Mouse (Mus musculus): Measurements from ENCODE around the gene Usp20.
"Not testable (repeated sequence)": the region's sequence is repeated elsewhere in the genome, so short reads cannot be mapped to it uniquely, and the experiment has no call there.

Usp20 gene

DNA sequence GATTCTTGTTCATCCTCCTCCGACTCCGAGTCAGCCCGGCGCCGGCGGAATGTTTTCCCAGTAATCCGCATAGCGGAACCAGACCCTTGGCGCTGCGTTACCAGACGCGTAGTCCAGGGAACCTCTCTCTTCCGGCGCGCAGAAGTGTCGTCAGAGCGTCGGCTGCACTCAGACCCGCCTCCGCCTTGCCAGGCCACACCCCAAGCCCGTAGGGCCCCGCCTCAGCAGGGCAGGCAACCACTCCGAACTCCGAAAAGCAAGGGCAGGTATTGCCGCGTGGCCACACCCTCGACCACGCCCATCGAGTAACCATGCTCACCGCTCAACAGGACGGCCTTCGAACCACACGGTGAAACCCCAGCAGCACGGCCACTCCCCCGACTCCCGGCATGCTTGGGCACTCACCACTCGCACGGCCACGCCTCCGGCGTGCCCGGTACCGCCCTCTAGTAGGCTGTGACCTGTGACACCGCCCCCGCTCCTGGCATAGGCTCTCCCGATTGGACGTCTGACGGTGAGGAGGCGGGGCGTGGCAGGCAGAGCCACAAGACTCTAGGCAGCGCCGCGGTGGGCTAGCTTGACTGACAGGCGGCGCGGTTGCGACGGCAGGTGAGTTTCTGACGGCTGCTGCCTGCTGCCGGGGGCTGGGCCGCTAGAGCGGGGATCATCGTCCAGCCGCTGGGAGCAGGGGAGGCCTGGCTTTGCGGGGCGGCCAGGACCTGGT is at the start of gene Usp20, which contains the start of gene BC005624:
Usp20 (plus strand) TSS at position 490 of the 724 bp plus-strand sequence.
BC005624 (minus strand) TSS at position 412 of the 724 bp plus-strand sequence.
- DNase-seq: peak; percentile 99 to 100

DNA sequence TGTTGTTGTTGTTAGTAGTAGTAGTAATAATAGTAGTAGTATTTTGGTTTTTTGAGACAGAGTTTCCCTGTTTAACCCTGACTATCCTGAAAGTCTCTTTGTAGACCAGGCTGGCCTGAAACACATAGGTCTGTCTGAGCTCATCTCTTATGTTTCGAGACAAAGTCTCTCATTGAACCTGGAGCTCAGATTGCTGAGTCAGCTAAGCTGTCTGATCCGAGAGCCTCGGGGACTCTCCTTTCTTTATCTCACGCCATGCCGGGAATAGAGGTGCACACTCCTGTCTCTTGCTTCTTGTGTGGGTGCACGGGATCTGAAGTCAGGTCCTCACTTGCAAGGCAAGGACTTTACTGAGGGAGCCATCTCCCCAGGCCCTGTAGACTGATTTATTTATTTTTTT is 49.0 kb upstream of the Usp20 start:
- no peak for DNase-seq

DNA sequence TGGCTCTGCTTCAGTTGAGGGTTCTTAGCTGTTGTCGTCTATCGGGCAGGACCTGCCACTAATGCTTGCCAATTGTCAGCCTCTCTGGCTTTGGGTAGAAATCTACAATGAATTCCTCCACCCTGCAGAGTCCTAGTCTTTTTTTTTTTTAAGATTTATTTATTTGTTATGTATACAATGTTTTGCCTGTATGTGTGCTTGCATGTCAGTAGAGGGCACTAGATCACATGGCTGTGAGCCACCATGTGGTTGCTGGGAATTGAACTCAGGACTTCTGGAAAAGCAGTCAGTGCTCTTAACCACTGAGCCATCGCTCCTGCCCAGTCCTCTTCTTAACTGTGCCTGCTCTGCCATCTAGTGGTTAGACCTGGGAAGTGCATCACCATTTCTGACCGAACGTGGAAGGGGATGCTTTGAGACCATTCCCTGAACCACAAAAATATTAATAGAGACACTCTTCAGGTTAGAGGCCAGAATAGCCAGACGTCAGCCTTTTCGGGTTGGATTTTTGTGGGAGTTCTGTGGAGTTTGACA is 48.1 kb upstream of the Usp20 start:
- DNase-seq: peak; percentile 88 to 92

DNA sequence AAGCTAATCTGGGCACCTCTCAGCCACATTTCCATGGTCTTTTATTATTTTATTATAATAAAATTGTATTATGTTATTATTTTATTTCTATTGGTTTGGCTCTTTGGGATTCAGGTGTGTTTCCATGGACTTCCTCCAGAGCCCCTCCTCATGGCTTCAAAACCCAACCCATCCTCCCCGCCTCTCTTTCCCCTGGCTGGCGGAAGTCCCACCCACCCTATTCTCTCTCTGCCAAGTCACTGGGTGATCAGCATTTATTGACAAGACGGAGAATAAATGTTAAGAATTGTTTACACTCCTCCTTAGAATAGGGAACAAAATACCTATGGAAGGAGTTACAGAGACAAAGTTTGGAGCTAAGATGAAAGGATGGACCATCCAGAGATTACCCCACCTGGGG is 45.3 kb upstream of the Usp20 start:
- DNase-seq: no peak

DNA sequence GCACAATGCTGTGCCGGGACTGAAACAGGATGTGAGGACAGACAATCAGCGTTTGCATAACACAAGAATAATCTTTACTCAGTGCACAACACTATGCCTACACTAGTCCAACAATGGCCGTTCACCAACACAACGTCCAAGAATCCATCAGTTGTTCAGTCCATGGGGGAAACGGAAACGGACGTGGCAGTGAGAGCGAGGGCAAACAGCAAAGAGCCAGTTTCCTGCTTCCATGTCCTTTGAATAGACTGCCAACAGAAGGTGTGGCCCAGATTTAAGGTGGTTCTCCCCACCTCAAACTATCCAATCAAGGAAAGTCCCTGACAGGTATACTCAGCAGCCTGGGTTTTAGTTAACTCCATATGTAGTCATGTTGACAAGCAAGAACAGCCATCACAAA is 44.3 kb upstream of the Usp20 start:
- DNase-seq: no peak

DNA sequence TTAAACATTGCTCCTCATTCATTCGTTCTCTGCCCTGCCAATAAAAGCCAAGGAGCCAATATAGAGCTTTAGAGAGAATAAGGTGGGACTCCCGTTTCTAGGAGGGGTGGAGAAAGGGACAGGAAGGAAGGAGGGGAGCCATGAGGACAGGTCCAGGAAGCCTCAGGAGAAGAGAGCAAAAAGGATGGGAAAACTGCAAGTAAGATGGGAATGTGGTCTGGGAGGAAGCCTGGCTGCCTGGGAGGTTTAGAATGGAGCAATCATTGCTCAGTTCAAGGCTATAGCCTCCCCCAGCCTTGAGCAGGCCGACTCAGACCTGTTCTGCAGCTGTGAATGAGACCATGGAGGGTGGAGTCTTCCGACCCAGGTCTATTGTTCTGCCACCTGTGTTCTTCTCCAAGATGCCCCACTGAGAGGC is 43.5 kb upstream of the Usp20 start:
- no peak for DNase-seq

DNA sequence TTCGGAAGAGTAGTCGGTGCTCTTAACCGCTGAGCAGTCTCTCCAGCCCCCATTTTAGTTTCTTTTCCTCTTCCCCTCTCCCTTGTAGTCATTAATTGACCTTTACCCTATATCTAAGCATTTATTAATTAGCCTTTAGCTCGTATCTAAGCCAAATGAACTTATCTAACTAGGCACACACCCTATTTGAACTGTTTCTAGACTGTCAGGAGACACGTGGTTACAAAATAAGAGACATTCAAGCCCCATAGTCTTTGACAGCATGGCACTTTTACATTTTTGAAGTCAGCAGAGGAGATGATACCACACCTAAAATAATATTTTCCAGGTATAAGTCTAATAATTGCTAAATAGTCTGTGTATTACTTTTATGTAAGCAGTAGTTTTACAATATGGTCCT is 40.5 kb upstream of the Usp20 start:
- DNase-seq: no peak

DNA sequence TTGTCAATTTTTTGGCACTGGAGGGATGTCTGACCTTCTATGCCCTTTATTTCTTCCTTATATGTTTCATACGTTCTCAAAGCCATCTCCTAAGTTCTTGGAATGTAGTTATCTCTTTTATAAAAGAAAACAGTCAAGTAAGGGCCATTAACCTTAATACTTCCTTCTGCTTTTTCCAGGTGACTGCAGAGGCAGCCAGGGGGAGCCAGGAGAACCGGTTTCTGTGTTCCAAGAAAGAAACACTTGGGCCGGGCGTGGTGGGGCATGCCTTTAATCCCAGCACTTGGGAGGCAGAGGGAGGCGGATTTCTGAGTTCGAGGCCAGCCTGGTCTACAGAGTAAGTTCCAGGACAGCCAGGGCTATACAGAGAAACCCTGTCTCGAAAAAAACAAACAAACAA is 40.0 kb upstream of the Usp20 start:
- not testable (repeated sequence) for DNase-seq

DNA sequence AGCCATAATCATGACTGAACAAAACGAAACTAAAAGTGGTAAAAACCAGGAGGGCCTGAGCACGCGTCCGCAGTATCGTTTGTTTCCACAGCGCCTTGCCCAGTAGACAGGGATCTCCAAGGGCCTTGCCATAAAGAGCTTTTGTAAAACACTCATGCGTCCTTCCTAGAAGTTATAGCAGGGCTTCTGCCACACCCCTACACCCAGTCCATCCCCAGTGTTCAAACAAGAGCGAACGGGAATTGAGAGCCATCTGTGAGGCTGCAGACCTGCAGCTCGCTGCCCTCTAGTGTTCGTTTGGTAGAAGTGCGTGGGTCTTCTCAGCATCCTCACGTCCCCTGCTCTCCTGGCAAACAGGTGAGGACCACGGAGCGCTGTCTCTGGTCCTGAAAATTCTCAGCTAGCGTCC is 39.5 kb upstream of the Usp20 start:
- DNase-seq: peak; percentile 75 to 83

DNA sequence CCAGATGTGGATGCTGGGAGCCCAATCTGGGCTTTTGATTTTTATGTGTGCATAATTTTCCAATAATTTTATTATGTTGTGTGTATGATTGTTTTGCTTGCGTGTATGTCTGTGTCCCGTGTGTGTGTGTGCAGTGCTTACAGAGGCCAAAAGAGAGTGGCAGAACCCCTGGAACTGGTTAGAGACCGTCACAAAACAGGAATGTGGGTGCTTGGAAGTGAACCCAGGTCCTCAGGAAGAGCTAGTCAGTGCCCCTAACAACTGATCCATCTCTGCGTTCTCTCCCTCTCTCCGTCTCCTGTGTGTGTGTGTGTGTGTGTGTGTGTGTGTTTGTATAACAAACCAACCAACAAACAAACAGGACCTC is 29.6 kb upstream of the Usp20 start:
- DNase-seq: no peak

DNA sequence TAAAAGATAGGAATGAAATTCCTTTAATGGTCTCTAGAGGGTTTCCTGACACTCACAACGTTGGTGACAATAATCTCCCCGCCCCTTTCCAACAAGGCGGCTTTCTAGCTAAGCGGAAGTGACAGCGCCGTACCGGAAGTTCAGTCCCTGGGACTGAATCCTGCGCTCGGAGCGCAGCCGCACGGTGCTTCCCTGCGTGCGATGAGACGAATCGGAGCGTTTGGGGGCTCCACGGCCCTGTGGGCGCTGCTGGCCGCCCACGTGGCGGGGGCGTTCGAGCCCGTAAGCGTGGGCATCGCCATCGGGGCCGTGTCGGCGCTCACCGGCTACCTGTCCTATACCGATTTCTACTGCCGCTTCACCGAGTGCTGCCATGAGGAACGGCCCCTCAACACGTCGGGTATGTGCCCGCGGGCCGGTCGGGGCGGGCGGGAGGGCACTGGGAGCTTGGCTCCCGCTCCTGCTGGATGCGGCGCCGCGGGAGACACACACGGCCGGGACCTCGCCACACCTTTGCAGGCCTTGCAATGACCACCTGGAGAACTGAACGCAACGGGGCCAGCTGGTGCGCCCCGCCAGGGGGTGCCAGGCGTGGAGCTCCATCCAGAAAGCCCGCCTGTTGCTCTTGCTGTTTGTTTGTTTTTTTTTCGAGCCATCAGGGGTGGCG is 29.1 kb upstream of the Usp20 start, which contains the start of gene Tor1b:
Tor1b (plus strand) TSS at position 136 of the 667 bp plus-strand sequence.
- peak; percentile 91 for DNase-seq

DNA sequence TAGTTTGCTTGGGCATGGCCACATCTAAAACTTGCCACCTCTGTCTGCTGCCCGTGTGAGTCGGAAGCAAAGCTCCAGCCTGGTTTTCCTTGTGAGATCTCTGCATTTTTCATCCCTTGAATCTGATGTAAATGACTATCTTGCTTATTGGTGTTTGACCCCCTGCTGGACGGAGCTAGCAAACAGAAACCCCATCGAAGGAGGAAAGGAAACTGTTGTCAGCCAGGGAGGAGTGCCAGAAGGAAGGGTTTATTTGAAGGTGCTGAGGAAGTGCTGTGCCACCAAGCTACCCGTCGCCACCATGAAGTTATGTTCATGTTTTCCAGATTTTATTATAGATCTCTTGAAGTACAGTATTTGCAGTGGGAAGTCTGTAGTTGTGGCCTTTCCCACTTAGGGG is 27.3 kb upstream of the Usp20 start:
- DNase-seq: no peak

DNA sequence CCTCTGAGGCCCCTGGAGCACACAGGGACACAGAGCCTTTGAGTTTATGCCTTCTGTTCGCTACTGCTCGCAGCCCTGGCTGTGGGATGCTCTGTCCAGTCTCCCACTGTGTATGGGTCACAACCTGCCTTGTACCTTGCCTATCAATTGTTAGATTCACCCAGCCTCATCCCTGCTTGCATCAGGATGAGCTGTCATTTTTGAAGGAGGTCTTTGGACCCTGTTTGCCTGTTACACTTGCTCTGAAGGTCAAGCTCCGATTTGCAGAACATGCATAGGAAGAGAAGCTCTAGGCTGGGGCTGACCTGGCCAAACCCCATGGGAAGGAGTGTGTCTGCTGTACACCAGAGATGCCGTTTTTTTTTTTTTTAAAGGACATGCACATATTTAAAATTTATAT is 24.6 kb upstream of the Usp20 start:
- no peak for DNase-seq

DNA sequence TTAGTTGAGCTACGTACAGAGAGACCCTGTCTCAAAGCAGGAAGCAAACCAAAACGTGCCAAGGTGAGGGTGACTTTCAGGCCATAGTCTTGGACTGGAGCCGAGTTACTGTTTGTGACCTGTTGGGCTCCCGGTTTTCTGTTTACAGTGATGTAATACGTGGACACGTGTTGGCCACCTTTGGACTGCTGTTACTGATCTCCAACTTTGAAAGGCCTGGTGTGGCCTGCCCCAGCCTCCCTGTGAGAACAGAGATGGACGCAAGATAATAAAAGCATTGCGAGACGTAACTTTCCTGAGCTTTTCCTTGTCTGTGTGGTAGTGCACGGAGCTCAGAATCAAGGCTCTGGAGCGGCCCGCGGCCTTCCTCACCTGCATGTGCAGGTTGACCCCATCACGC is 23.4 kb upstream of the Usp20 start:
- no peak for DNase-seq

DNA sequence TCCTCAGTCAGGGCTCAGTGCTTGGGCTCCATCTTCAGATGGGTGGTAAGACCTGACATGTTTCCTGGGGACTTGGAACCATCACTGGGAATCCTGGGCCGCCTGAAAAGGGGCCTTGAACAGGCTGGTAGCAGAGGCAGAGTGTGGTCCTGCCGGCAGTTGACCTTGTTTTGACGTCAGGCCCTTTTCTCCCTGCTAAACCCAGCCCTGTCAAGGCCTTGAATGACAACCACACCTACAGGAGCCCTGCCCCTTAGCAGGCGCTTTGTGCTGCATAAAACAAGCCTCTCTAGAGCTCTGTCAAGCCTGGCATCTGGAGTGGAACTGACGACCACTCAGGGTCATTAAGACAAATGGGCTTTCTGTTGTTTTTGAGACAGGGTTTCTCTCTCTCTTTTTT is 22.2 kb upstream of the Usp20 start:
- DNase-seq: no peak

DNA sequence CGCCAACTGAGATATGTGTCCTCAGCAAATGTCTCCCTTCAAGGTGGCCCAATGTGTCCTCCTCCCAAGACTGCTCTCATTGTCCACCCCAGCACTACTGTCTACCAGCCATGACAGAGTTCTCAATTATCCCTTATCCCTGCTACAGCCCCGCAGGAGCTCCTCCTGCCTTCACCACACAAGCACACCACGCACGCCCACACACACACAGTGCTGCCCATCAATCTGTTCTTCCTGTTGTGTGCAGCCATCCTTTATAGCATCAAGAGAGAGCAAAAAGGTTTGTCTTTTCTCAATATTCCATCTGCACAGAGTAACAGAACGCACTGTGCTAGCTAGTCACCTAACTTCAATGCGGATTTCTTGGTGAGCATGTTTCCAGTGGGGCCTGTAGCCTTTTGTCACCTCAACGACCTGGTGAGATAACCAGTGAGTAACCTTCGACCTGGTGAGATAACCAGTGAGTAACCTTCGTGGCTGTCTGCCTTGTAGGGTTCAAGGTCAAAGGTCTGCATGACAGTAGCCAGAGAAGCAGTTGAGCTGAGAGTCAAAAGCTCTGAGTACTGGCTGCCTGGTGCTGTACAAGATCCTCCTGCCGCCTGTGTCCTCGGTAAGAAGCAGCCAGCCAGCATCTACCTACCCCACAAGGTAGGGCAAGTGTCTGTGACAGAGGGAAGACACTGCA is 19.4 kb upstream of the Usp20 start:
- DNase-seq: no peak

DNA sequence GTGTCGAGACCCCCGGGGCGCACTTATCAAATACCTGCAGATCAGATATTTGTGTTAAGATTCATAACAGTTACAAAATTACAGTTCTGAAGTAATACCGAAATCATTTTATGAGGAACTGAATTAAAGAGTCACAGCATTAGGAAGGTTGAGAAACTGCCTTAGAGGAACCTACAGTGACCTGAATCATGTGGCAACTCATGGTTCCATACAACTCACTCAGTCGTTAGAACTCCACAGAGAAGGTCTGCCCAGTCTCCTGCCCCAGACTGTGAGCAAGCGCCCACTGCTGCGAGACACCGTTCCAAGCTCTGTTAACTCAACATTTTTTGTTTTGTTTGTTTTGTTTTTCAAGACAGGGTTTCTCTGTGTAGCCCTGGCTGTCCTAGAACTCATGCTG is 16.5 kb upstream of the Usp20 start:
- DNase-seq: no peak

DNA sequence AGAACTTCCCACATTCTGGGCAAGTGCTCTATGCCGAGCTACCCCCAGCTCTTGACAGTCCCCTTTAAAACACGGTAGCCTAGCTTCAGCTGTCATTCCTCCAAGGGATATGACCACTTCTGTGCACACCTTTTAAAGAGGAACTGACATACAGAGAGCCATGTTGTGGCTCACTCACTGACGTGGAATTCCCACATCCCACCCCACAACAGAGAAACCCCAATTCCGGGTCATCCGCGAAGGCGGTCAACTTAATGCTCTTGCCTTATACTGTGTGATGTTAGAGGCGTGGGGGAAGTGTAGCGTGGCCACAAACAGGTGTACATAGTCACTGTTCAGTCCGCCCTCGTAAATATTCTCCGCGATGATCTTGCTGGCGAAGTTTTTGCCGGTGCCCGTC is 15.3 kb upstream of the Usp20 start:
- peak in 1 of 2 experiments; percentile 31 for DNase-seq

DNA sequence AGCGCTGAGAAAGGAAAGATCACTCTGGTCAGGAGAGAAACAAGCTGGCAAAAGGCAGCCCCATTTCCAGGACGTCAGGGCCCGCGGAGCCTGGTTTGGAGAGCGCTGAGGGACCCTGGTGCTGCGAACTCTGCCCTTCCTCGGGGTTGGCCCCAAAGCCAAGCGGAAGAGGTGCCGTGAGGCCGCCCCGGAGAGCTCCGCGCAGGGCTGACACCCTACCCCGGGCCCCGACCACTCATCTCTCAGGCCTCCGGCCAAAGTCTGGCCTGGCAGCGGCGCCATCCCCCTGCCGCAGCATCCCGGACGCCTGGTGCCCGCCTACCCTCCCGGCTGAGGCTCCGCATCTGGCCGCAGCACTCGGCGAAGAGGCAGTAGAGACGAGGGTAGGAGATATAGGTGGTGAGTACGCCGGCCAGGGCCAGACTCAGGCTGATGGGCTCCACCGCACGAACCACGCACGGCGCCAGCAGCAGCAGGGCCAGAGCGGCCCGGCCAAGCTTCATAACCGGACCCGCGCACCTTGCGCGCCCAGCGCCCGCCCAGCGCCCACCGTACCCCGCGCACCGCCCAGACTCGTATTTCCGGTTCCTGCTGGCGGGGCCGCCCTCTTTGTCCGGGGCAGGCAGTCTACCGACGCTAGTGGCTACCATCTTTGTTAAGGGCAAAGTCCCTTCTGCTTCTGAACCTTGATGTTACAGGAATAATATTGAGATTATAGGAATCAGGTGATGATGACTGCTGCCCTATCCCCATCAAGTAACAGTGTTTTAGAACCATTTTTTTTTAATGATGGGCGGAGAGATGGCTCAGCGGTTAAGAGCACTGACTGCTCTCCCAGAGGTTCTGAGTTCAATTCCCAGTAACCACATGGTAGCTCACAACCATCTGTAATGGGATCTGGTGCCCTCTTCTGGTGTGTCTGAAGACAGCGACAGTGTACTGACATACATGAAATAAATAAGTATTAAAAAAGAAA is 14.4 kb upstream of the Usp20 start, which contains the start of gene Tor1a:
Tor1a (minus strand) TSS at position 582 of the 976 bp plus-strand sequence.
- DNase-seq: peak; percentile 95 to 96

DNA sequence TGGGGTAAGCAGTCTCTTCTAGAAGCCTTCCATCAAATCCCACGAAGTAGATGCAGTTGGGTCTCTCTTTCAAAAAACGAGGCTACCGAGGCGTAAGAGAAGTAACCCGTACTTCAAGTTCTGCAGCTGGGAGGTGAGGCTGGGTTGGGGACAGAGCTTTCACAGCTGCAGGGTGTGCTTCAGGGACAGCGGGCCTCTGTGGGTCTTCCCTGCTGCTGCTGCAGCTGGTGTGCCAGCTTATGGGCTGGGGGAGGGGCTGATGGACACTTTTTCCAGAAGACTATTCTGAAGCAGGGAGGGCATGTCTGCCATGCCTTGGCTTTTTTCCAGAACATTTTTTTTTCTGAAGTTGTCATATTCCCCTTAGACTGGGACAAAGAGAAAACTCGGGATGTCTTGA is 945 bp downstream of the Usp20 start:
- peak; percentile 56 to 59 for DNase-seq

DNA sequence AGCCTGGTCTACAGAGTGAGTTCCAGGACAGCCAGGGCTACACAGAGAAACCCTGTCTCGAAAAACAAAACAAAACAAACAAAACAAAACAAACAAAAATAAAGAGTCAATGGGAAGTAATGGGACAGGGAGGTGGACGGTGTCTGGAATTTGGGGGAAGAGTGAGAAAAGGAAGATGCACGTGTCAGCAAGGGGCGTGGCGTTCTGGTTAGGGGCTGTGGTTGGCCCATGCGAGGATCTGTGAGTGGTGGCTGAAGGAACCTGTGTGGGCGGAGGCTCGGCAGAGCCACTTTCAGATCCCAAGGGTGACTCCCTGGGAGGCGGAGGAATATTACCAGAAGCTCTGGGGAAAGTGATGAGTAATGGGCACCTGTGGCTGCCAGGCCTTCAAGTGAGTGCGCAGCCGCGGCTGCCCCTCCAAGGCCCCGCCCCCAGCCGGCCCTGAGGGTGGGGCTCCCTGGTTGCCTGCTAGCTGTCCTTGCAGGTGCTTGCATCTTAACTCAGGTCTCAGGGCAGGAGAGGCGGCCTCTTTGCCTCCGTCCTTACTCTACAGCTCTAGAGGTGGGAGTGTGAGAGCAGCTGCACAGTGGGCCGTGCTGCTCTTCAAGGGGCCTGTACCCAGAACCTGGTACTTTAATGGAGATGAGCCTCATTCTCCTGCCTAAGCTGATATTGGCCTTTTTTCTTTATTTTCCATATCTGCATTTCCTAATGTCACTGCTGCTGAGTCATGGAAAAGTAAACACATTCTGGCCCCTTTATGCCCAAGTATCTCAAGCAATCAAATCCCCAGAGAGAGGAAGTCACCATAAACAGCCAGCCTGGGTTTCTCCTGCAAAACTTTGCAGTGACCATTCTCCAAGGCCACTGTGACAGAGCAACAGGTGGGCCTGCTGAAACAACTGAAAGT is 3.3 kb downstream of the Usp20 start:
- no peak for DNase-seq

All from cerebellum, postnatal 10 days (tissue).